22 mouse cellular contexts compared by ENCODE assay signal in the genomic region with DNA sequence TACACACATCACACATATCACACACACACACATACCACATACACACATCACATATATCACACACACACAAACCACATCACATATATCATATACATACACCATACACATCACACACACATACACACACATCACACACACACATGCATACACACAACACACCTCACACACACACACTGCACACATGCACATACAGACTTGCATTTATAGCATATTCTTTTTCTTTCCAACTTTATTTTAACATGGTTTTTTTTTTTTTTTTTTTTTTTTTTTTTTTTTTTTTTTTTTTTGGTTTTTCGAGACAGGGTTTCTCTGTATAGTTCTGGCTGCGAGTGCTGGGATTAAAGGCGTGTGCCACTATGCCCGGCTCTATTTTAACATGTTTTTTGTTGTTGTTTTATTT.
DNase-seq lines count a peak whose midpoint lies in the region; ATAC-seq and TF ChIP-seq lines count a peak whose summit lies in the region.
"Had no signal": no experiment of that assay in that cellular context is flagged by ENCODE, and none has a peak within 500 bp of the region (broad histone marks: within the 10 kb centered on the region; RNA-seq: fewer than 3 reads in every experiment).

No protein-coding gene starts in this region.

- H3K27ac ChIP-seq in CH12.LX (ENCODE audit: insufficient read depth, low read depth) (no peak overlapping the region), MEL (ENCODE audit: control insufficient read depth, low read depth, low read length) (no peak overlapping the region)
- no peak overlapping the region for H3K27ac ChIP-seq in kidney, embryonic 14.5 days (ENCODE audit: low read depth, low read length)

- H3K9ac ChIP-seq in CH12.LX (ENCODE audit: insufficient read depth, low read depth) (no peak overlapping the region), MEL (ENCODE audit: control insufficient read depth, low read depth, low read length, poor library complexity, severe bottlenecking) (no peak overlapping the region)
- H3K9ac ChIP-seq in kidney, embryonic 14.5 days (ENCODE audit: low read depth, low read length): no peak overlapping the region

- ATAC-seq in kidney, embryonic 14.5 days (ENCODE audit: low FRiP score, low TSS enrichment): no peak
- ATAC-seq in megakaryocyte progenitor cell, adult 5-6 weeks (replicated peaks; ENCODE audit: poor library complexity): no peak
- ATAC-seq: activated CD4-positive, CD25-positive, alpha-beta regulatory T cell, adult 4 months; CD4-positive, CD25-positive, alpha-beta regulatory T cell, adult 4 months; Patski had no signal

- H3K4me3 ChIP-seq in CH12.LX (replicated peaks in 1 of 3; ENCODE audit: low read depth in 2 of 3, low read length in 2 of 3, poor library complexity in 1 of 3) (no peak overlapping the region), MEL (ENCODE audit: control insufficient read depth in 1 of 2, insufficient read depth in 1 of 2, low read depth in 2 of 2, low read length in 2 of 2) (no peak overlapping the region)
- H3K4me3 ChIP-seq in kidney, embryonic 14.5 days (ENCODE audit: low read length): no peak overlapping the region

- H3K27me3 ChIP-seq in CH12.LX (replicated peaks): no peaks in the 10 kb centered on the region
- peaks cover 0 to 3% of the 10 kb centered on the region in 2 experiments; a peak in 3 of 4 replicates for H3K27me3 ChIP-seq in MEL (ENCODE audit: control insufficient read depth in 1 of 2, insufficient read depth in 2 of 2, low read length in 2 of 2)
- H3K27me3 ChIP-seq in kidney, embryonic 14.5 days (ENCODE audit: control insufficient read depth, insufficient read depth, low read length): no peaks in the 10 kb centered on the region
- H3K27me3 ChIP-seq: Patski had no signal

- TF ChIP-seq RAD21 in CH12.LX (IDR thresholded peaks at IDR 0.05; ENCODE audit: low read depth, low read length) (no peak), MEL (IDR thresholded peaks at IDR 0.05; ENCODE audit: low read depth, low read length) (no peak)

- H3K4me1 ChIP-seq in CH12.LX (ENCODE audit: control insufficient read depth in 1 of 2, insufficient read depth in 2 of 2) (peaks cover 0 to 6% of the 10 kb centered on the region in 2 experiments; a peak in 1 of 4 replicates), MEL (ENCODE audit: control insufficient read depth in 1 of 2, insufficient read depth in 2 of 2, low read length in 2 of 2) (no peaks in the 10 kb centered on the region)
- H3K4me1 ChIP-seq in kidney, embryonic 14.5 days (ENCODE audit: control insufficient read depth, insufficient read depth, low read length): no peaks in the 10 kb centered on the region

- TF ChIP-seq EP300 in CH12.LX (IDR thresholded peaks at IDR 0.05; ENCODE audit: low read length) (no peak), MEL (IDR thresholded peaks at IDR 0.05; ENCODE audit: low read depth in 1 of 2, low read length in 2 of 2) (no peak)

- H3K9me3 ChIP-seq in CH12.LX (replicated peaks; ENCODE audit: low read length) (no peaks in the 10 kb centered on the region), MEL (replicated peaks; ENCODE audit: insufficient read depth, low read length) (no peaks in the 10 kb centered on the region)
- H3K9me3 ChIP-seq in kidney, embryonic 14.5 days (ENCODE audit: control insufficient read depth, low read length): no peaks in the 10 kb centered on the region
- H3K9me3 ChIP-seq: G1E had no signal

- in situ Hi-C loops in CH12.LX (cut with MboI; ENCODE audit: low pct_ligation_motif_present, low pct_unique_long_range_greater_than_20kb, low sequenced_read_pairs): no loop called here

- intact Hi-C loops in heart, postnatal 36 days (cut with DNase I): no loop called here

- peak; percentile 45 for DNase-seq in heart, adult 11 months
- no peak for DNase-seq in heart, postnatal 36 days
- DNase-seq in CH12.LX (ENCODE audit: extremely low read depth) (no peak), MEL (ENCODE audit: low read depth, low spot score) (no peak)
- DNase-seq: adrenal gland, adult 2 months; adrenal gland, adult 8-10 months; adrenal gland, postnatal 10 days; adrenal gland, postnatal 14 days; adrenal gland, postnatal 25 days; adrenal gland, postnatal 36 days; B cell, adult 2 months; cerebellum, adult 11 months; cerebellum, adult 11-12 months; cerebellum, adult 18-20 months; cerebellum, adult 2 months; cerebellum, adult 8-10 months had no signal

- TF ChIP-seq POLR2A in CH12.LX (IDR thresholded peaks at IDR 0.05; ENCODE audit: low read depth, low read length): no peak
- no peak for TF ChIP-seq POLR2A in MEL (IDR thresholded peaks at IDR 0.05; ENCODE audit: control insufficient read depth in 1 of 2, insufficient read depth in 1 of 2, low read depth in 1 of 2, low read length in 2 of 2, poor library complexity in 1 of 2)

- dilution Hi-C loops in CH12.LX (cut with MboI; ENCODE audit: extremely low pct_ligation_motif_present, extremely low pct_unique_long_range_greater_than_20kb, low sequenced_read_pairs): no loop called here

- H3K4me2 ChIP-seq in CH12.LX (ENCODE audit: insufficient read depth, low read depth, poor library complexity, severe bottlenecking): no peak overlapping the region
- no peak overlapping the region for H3K4me2 ChIP-seq in kidney, embryonic 14.5 days (replicated peaks; ENCODE audit: low read depth, low read length)

- H3K36me3 ChIP-seq in CH12.LX (replicated peaks in 1 of 2; ENCODE audit: control insufficient read depth in 1 of 2, insufficient read depth in 1 of 2, low read length in 1 of 2): no peaks in the 10 kb centered on the region
- H3K36me3 ChIP-seq in MEL (ENCODE audit: control insufficient read depth in 1 of 2, insufficient read depth in 2 of 2, low read length in 2 of 2): no peaks in the 10 kb centered on the region
- no peaks in the 10 kb centered on the region for H3K36me3 ChIP-seq in kidney, embryonic 14.5 days (ENCODE audit: control insufficient read depth, insufficient read depth, low read length)
- H3K36me3 ChIP-seq: G1E had no signal

- no peak for TF ChIP-seq CTCF in CH12.LX (conservative IDR thresholded peaks at IDR 0.05 in 1 of 2, IDR thresholded peaks at IDR 0.05 in 1 of 2; ENCODE audit: low read depth in 2 of 2, low read length in 2 of 2)
- no peak for TF ChIP-seq CTCF in MEL (IDR thresholded peaks at IDR 0.05 in 2 of 3, conservative IDR thresholded peaks at IDR 0.05 in 1 of 3; ENCODE audit: control insufficient read depth in 1 of 3, insufficient read depth in 1 of 3, low read depth in 2 of 3, low read length in 3 of 3, poor library complexity in 1 of 3, severe bottlenecking in 1 of 3)

- WGBS in kidney, embryonic 14.5 days: 94% methylated on average over 4 of the region's 4 CpGs

- H3K79me2 ChIP-seq in CH12.LX (replicated peaks; ENCODE audit: control insufficient read depth, extremely low read depth, insufficient read depth, poor library complexity, severe bottlenecking) (no peaks in the 10 kb centered on the region), MEL (ENCODE audit: control insufficient read depth, insufficient read depth, low read length, poor library complexity) (no peaks in the 10 kb centered on the region)

TF ChIP-seq in CH12.LX, 34 proteins besides CTCF, POLR2A, EP300 and RAD21:
- TF ChIP-seq ZNF384 (IDR thresholded peaks at IDR 0.05; ENCODE audit: low read depth, low read length): peak; percentile 57; the same call in 1 of the 2 replicates
- no peak for TF ChIP-seq PAX5 (IDR thresholded peaks at IDR 0.05; ENCODE audit: low read length)
- no peak for TF ChIP-seq IRF4 (IDR thresholded peaks at IDR 0.05; ENCODE audit: low read depth, low read length)

TF ChIP-seq in MEL, 35 proteins besides CTCF, POLR2A, EP300 and RAD21:
- TF ChIP-seq ZNF384 (IDR thresholded peaks at IDR 0.05; ENCODE audit: low read depth, low read length) (peak; percentile 57), GATA1 (IDR thresholded peaks at IDR 0.05; ENCODE audit: low read depth, low read length) (no peak), POLR2AphosphoS5 (IDR thresholded peaks at IDR 0.05; ENCODE audit: borderline replicate concordance, low read depth, low read length) (peak; percentile 54; the same call in 1 of the 2 replicates)
